Mouse (Mus musculus): ENCODE measurements around the gene Stard10. TPM values are rescaled to one million over a fixed set of nuclear protein-coding genes. Genes with fewer than 3 reads are reported as not detected.

The Stard10 gene
- polyA plus RNA-seq, 1 experiment = 236 TPM

DNA sequence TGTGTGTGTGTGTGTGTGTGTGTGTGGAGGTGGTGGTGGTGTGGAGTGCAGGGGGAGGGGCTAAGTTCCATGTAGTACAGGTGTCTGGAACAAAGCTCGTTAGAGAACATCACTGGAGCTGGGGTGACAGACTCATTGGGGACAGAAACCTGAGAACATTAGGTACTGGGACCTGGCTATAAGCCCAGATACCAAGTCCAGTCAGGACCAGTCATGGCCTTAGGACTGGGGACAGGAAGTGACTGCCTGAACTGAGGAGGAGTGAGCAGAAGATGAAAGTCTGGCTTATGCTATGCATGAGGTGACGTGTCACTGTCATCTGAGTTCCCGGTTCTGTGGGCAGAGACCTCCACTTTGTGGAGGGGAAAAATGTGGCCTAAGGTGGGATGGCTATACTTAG lies 43.5 kb downstream of the Stard10 start:
- H3K36me3 ChIP-seq (replicated peaks; ENCODE audit: low read length) = peaks cover 74% of the 10 kb centered on the region

DNA sequence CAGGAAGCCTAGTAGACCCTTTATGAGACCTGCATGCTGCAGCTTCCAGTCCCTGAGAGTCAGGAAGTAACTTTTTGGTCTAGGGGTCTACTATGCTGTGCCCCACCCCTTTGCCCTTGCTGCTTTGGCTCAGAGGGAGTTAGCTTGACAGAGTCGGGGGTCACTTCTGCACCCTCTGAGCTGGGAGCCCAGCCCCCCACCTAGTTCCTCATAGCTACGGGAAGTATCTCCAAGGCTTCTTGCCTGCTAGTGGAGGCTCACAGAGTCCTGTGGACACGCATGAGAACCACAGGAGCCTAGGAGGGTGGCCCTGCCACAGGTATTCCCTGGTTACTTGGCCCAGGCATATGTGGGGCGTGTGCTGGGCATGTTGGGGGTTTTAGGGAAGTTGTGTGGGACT lies 44.1 kb downstream of the Stard10 start:
- Histone ChIP-seq H3K27me3 (replicated peaks) (no peaks in the 10 kb centered on the region), H3K4me1 (peaks cover 100% of the 10 kb centered on the region), H3K4me3 (replicated peaks) (peak overlapping the region; percentile 91), H3K36me3 (replicated peaks; ENCODE audit: low read length) (peaks cover 77% of the 10 kb centered on the region), H3K9me3 (no peaks in the 10 kb centered on the region)
- no peak for TF ChIP-seq GATA1 (IDR thresholded peaks at IDR 0.05; ENCODE audit: borderline replicate concordance, low read length)
- no peak for TF ChIP-seq FLI1 (IDR thresholded peaks at IDR 0.05; ENCODE audit: low read length)

More for the DNA sequence above, 43.5 kb downstream of the Stard10 start:
- H3K27me3 ChIP-seq (replicated peaks) = no peaks in the 10 kb centered on the region
- no peak for TF ChIP-seq FLI1 (IDR thresholded peaks at IDR 0.05; ENCODE audit: low read length)
- TF ChIP-seq GATA1 (IDR thresholded peaks at IDR 0.05; ENCODE audit: borderline replicate concordance, low read length) = no peak
- no peaks in the 10 kb centered on the region for H3K9me3 ChIP-seq
- peaks cover 100% of the 10 kb centered on the region for H3K4me1 ChIP-seq
- peak overlapping the region; percentile 91 for H3K4me3 ChIP-seq (replicated peaks)

DNA sequence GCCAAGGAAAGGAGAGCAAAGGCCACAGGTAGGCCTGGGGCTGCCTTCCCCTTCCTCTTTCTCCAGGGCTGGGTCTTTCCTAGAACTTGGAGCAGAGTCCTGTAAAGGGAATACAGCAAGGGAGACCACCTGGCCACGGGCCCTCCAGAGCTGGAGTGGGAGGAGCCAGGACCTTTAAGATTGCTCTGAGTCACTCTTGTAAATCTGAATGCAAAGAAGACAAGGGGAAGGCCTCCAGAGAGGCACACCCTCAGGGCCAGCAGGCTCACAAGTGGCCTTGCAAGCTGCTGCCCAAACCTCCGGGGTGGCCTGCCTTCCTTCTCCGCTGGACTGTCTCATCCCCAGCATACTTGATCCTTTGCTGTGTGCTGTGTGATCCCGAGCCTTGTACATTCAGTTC lies 44.9 kb downstream of the Stard10 start:
- Histone ChIP-seq H3K27me3 (replicated peaks) (no peaks in the 10 kb centered on the region), H3K4me3 (replicated peaks) (peak overlapping the region; percentile 91), H3K4me1 (peaks cover 100% of the 10 kb centered on the region), H3K36me3 (replicated peaks; ENCODE audit: low read length) (peaks cover 85% of the 10 kb centered on the region), H3K9me3 (no peaks in the 10 kb centered on the region)
- TF ChIP-seq GATA1 (IDR thresholded peaks at IDR 0.05; ENCODE audit: borderline replicate concordance, low read length) (no peak), FLI1 (IDR thresholded peaks at IDR 0.05; ENCODE audit: low read length) (no peak)

DNA sequence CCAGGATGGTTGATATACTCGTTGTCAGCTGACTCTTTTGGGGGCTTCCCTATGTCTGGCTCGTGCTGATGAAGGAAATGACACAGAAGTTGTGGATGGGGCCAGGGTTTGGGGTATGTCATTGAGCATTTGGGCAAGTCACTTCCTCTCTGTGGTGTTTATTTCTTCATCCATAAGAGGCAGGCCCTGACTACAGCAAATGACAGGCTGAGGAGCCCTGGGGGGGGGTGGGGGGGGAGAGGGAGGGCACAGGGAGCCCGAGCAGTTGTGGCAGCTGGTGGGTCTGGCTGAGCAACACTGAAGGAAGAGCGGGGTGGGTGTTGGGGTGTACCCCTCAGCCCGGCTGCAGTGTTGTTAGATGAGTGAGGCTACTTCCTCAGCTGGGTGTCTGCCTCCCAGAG lies 45.9 kb downstream of the Stard10 start:
- Histone ChIP-seq H3K4me1 (peaks cover 100% of the 10 kb centered on the region), H3K4me3 (replicated peaks) (peak overlapping the region; percentile 91)

DNA sequence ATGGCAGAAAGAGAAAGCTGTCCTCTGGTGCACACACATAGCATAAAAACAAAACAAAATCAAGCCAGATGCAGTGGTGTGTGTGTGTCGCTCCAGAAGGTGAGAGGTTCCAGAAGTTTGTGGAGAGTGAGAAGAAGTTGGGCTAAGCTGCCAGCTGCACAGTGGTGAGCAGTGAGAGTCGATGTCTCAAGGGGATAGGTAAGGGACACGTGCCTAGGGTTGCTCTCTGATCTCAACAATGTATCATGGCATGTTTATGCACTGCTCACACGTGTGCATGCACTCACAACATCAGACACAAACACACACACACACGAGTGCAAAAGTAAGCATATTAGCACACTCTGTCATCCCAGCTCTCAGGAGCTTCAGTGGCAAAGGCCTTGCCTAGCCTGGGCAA lies 47.0 kb downstream of the Stard10 start:
- Histone ChIP-seq H3K36me3 (replicated peaks; ENCODE audit: low read length) (peaks cover 90% of the 10 kb centered on the region), H3K27me3 (replicated peaks) (no peaks in the 10 kb centered on the region), H3K4me3 (replicated peaks) (peak overlapping the region; percentile 91), H3K9me3 (no peaks in the 10 kb centered on the region), H3K4me1 (peaks cover 100% of the 10 kb centered on the region)
- no peak for TF ChIP-seq FLI1 (IDR thresholded peaks at IDR 0.05; ENCODE audit: low read length)
- no peak for TF ChIP-seq GATA1 (IDR thresholded peaks at IDR 0.05; ENCODE audit: borderline replicate concordance, low read length)

More for the DNA sequence above, 45.9 kb downstream of the Stard10 start:
- Histone ChIP-seq H3K9me3 (no peaks in the 10 kb centered on the region), H3K27me3 (replicated peaks) (no peaks in the 10 kb centered on the region), H3K36me3 (replicated peaks; ENCODE audit: low read length) (peaks cover 88% of the 10 kb centered on the region)
- TF ChIP-seq GATA1 (IDR thresholded peaks at IDR 0.05; ENCODE audit: borderline replicate concordance, low read length) (no peak), FLI1 (IDR thresholded peaks at IDR 0.05; ENCODE audit: low read length) (peak; percentile 22; the same call in 1 of the 2 replicates)

DNA sequence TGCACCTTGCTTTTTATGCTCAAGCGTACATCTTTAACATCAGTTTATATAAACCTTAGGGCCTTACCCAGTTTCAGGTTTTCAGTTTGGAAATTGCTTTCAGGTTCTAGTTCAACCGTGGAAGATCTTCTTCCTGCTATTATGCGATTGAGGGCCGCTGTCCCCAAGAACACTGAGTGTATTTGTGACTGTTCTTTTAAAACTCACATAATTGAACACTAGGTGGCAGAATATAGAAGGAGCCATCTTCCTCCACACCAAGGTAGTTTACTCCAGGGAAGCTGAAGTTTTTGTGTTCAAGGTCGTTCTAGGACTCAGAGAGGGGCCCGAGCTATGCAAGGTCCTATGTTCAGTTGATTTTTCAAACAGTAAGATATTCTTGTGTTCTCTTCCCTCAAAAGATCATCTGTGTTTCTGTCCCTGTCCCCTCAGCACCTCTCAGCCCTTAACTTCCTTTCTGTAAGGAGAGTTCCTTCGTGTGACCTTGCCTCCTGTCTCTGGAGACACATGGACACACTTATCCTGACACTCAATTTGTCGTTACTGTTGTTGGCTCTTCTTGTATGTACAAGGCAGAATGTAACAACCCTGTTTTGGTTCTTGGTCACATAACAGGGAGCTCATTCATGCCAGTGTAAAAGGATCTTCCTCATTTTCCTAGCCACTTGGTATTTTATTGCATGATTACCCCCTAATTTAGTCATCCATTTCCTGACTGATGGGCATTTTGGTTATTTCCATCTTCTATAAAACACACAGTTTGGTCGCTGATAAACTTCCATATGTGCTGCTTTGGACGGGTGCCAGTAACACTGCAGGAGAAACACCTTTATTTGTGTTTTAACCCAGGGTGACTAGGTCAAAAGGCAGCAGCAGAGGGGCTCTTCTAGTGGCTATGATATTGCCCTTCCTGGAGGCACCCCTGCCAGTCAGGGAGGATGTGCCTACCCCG lies 51.3 kb downstream of the Stard10 start:
- TF ChIP-seq GATA1 (IDR thresholded peaks at IDR 0.05; ENCODE audit: borderline replicate concordance, low read length) = no peak
- Histone ChIP-seq H3K27me3 (replicated peaks) (no peaks in the 10 kb centered on the region), H3K36me3 (replicated peaks; ENCODE audit: low read length) (peaks cover 93% of the 10 kb centered on the region), H3K4me3 (replicated peaks) (no peak overlapping the region), H3K9me3 (no peaks in the 10 kb centered on the region), H3K4me1 (peaks cover 94% of the 10 kb centered on the region)

DNA sequence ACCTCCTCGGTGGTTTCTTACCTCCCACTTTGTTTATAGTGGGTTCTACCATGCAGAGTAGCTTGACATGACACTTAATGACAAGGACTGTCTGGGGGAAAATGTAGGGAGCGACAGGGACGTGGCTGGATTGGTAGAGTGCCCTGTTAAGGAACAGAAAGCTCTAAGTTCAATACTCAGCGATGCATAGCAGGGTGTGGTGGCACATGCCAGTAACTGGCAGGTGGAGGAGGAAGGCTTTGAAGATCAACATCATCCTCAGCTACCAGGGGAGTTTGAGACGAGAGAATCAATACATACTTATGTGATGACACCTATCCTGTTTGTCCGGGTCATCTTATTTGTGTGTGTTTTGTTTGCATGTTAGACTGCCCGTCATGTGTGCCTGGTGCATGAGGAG lies 52.8 kb downstream of the Stard10 start:
- Histone ChIP-seq H3K27me3 (replicated peaks) (no peaks in the 10 kb centered on the region), H3K4me3 (replicated peaks) (no peak overlapping the region), H3K4me1 (peaks cover 92% of the 10 kb centered on the region), H3K36me3 (replicated peaks; ENCODE audit: low read length) (peaks cover 94% of the 10 kb centered on the region), H3K9me3 (no peaks in the 10 kb centered on the region)
- TF ChIP-seq FLI1 (IDR thresholded peaks at IDR 0.05; ENCODE audit: low read length) (no peak), GATA1 (IDR thresholded peaks at IDR 0.05; ENCODE audit: borderline replicate concordance, low read length) (no peak)

DNA sequence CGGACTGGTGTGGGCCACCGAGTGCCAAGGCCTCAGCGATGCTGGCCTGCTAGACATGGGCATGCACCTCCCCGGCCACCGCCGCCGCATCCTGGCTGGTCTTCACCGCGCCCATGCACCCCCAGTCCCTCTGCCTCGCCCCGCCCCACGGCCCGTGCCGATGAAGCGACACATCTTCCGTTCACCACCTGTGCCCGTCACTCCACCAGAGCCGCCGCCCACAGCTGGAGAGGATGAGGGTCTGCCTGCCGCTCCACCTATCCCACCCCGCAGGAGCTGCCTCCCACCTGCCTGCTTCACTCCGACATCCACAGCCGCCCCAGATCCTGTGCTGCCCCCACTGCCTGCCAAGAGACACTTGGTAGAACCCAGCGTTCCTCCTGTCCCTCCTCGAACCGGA lies 56.2 kb downstream of the Stard10 start:
- Histone ChIP-seq H3K9me3 (no peaks in the 10 kb centered on the region), H3K4me3 (replicated peaks) (peak overlapping the region; percentile 50), H3K27me3 (replicated peaks) (no peaks in the 10 kb centered on the region), H3K4me1 (peaks cover 92% of the 10 kb centered on the region), H3K36me3 (replicated peaks; ENCODE audit: low read length) (peaks cover 94% of the 10 kb centered on the region)
- TF ChIP-seq FLI1 (IDR thresholded peaks at IDR 0.05; ENCODE audit: low read length) = no peak
- TF ChIP-seq GATA1 (IDR thresholded peaks at IDR 0.05; ENCODE audit: borderline replicate concordance, low read length) = no peak

DNA sequence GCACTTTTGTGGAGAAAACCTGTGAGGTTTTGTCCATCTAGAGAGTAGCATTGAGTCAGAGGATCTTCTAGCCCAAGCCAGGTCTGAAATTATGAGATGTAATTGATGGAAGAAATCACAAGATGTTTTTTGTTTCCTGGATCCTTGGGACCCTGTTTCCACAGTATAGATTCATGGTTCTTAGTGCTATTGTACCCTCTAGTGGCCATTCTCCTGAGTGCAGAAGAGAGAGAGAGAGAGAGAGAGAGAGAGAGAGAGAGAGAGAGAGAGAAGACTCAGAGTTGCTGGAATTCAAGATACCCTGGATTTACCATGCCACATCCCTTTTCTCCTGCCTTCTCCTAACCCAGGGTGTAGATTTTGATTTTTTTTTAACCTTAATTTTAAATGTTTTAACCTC lies 57.3 kb downstream of the Stard10 start:
- peaks cover 92% of the 10 kb centered on the region for H3K4me1 ChIP-seq
- H3K9me3 ChIP-seq = no peaks in the 10 kb centered on the region
- H3K27me3 ChIP-seq (replicated peaks) = no peaks in the 10 kb centered on the region
- no peak overlapping the region for H3K4me3 ChIP-seq (replicated peaks)
- TF ChIP-seq GATA1 (IDR thresholded peaks at IDR 0.05; ENCODE audit: borderline replicate concordance, low read length) = no peak
- no peak for TF ChIP-seq FLI1 (IDR thresholded peaks at IDR 0.05; ENCODE audit: low read length)
- H3K36me3 ChIP-seq (replicated peaks; ENCODE audit: low read length) = peaks cover 94% of the 10 kb centered on the region

DNA sequence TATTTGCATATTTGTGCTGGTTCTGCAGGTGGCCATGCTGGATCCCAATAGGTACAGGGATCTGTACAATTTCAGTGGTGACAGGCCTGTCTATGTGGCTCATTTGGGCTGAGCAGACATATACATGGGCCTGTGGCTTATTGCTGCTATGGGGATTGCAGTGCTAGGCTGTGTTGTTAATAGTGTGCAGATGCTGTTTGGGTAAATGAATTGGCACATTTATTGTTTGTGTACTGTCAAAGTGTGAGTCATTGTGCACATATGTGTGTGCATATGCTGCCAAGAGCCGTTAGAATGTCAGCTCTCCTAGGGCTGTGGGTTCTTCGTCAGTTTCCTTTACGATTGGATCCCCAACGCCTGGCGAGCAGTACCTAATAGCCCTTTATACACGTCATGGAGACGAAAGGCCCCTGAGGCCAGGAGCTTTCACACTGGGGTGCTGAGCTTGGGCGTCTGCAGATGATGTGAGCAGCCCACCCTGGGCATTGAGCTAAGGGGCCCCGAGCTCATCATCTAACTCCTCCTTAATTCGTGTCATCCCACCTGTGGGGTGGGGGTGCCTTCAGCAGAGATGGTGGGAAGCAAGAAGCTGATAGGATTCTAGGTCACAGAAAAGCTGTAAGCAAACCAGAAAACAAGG lies 59.9 kb downstream of the Stard10 start:
- Histone ChIP-seq H3K4me3 (replicated peaks) (peak overlapping the region; percentile 50), H3K36me3 (replicated peaks; ENCODE audit: low read length) (peaks cover 98% of the 10 kb centered on the region), H3K9me3 (no peaks in the 10 kb centered on the region), H3K4me1 (peaks cover 98% of the 10 kb centered on the region), H3K27me3 (replicated peaks) (no peaks in the 10 kb centered on the region)
- TF ChIP-seq GATA1 (IDR thresholded peaks at IDR 0.05; ENCODE audit: borderline replicate concordance, low read length) (no peak), FLI1 (IDR thresholded peaks at IDR 0.05; ENCODE audit: low read length) (no peak)

Data from megakaryocyte, embryonic 14.5 days (primary cell).